Mouse (Mus musculus) lung, postnatal 0 days (tissue): ENCODE data around the gene Ly6g6c. TPM values are rescaled to one million over a fixed set of nuclear protein-coding genes. Genes with fewer than 3 reads are reported as not detected.

Source experiments
- ATAC-seq: fragments of 200-750 bp; cut with Nextera tagmentation; 2 replicates; pipeline ENCODE4 v1.8.0; 2017; ENCODE audit warnings: moderate library complexity
- DNase-seq: peaks from one replicate; pipeline ENCODE4 v3.0.0-alpha.2; 2016; ENCODE audit warnings: low spot score
- H3K27ac ChIP-seq: fragments of 300-500 bp; sonication (generic); 2 replicates; pipeline ENCODE4 v1.5.1; 2014; ENCODE audit warnings: antibody characterized with exemption, mild to moderate bottlenecking, low read length, mixed read lengths
- H3K27me3 ChIP-seq: fragments of 300-500 bp; sonication (generic); replicated peaks from 2 replicates; pipeline ENCODE4 v1.6.1; 2014; ENCODE audit warnings: low read length, mixed read lengths; ENCODE audit not compliant: insufficient read depth
- H3K36me3 ChIP-seq: fragments of 300-500 bp; sonication (generic); 2 replicates; pipeline ENCODE4 v1.6.1; 2014; ENCODE audit warnings: low read length, mixed read lengths; ENCODE audit not compliant: insufficient read depth
- H3K4me1 ChIP-seq: fragments of 300-500 bp; sonication (generic); 2 replicates; pipeline ENCODE4 v1.6.1; 2014; ENCODE audit warnings: antibody characterized with exemption, low read depth, low read length, mixed read lengths; ENCODE audit not compliant: insufficient read depth
- H3K4me2 ChIP-seq: fragments of 300-500 bp; sonication (generic); replicated peaks from 2 replicates; pipeline ENCODE4 v1.6.1; 2014; ENCODE audit warnings: low read depth, mild to moderate bottlenecking, low read length, moderate library complexity, mixed read lengths
- H3K4me3 ChIP-seq: fragments of 300-500 bp; sonication (generic); 2 replicates; pipeline ENCODE4 v1.5.1; 2014; ENCODE audit warnings: low read depth, low read length
- H3K9ac ChIP-seq: fragments of 300-500 bp; sonication (generic); replicated peaks from 2 replicates; pipeline ENCODE4 v1.6.1; 2014; ENCODE audit warnings: low read depth, mild to moderate bottlenecking
- H3K9me3 ChIP-seq: fragments of 300-500 bp; sonication (generic); 2 replicates; pipeline ENCODE4 v1.6.1; 2016; ENCODE audit warnings: low read length, mixed read lengths
- CTCF ChIP-seq: IDR thresholded peaks from 2 replicates; pipeline ENCODE4 v1.5.1; 2016; ENCODE audit warnings: antibody characterized with exemption, mild to moderate bottlenecking
- EP300 ChIP-seq: IDR thresholded peaks from 2 replicates; pipeline ENCODE4 v1.6.1; 2016; ENCODE audit warnings: antibody characterized with exemption, mild to moderate bottlenecking, control low read depth
- WGBS: fragments of 180-500 bp; shearing (Covaris S2); extraction: QIAGEN DNeasy Blood & Tissue Kit; methylation state at CpG from one replicate; pipeline ENCODE4 v1.1.7; 2014; 5-methylcytosine and 5-hydroxymethylcytosine counted together
- polyA plus RNA-seq: library from polyadenylated mRNA; unstranded; fragments of >200 nt; fragmentation: Nextera tagmentation; extraction: Ambion mirVana; gene quantifications from 2 replicates; pipeline ENCODE4 v1.2.1, GENCODE M21; 2015

Gene Ly6g6c
- polyA plus RNA-seq, 1 experiment from 2014 or later = 4.9 TPM

- 76% methylated on average over 11 of the region's 11 CpGs for WGBS
- no peak for TF ChIP-seq CTCF
- Histone ChIP-seq H3K4me2 (no peak overlapping the region), H3K4me1 (peaks cover 3% of the 10 kb centered on the region), H3K9ac (no peak overlapping the region), H3K36me3 (no peaks in the 10 kb centered on the region), H3K9me3 (no peaks in the 10 kb centered on the region), H3K27me3 (no peaks in the 10 kb centered on the region), H3K4me3 (no peak overlapping the region), H3K27ac (no peak overlapping the region)
- DNase-seq (no peak), ATAC-seq (no peak)
Measured at GRCm38 (mm10) chr17:35019894-35020293, 45.3 kb upstream of the Ly6g6c start.

GRCm38 (mm10) chr17:35020551-35020950 is 44.6 kb upstream of the Ly6g6c start:
- no peak for TF ChIP-seq CTCF
- TF ChIP-seq EP300 = no peak
- no peak overlapping the region for H3K9ac ChIP-seq
- DNase-seq (no peak), ATAC-seq (no peak)
- no peaks in the 10 kb centered on the region for H3K27me3 ChIP-seq
- H3K4me3 ChIP-seq = no peak overlapping the region
- H3K4me1 ChIP-seq = peaks cover 3% of the 10 kb centered on the region
- no peak overlapping the region for H3K4me2 ChIP-seq
- H3K36me3 ChIP-seq = no peaks in the 10 kb centered on the region
- H3K9me3 ChIP-seq = no peaks in the 10 kb centered on the region
- WGBS = 80% methylated on average over 8 of the region's 8 CpGs
- no peak overlapping the region for H3K27ac ChIP-seq

- Histone ChIP-seq H3K9ac (no peak overlapping the region), H3K4me2 (peak overlapping the region; percentile 36; the same call in 1 of the 2 replicates), H3K36me3 (no peaks in the 10 kb centered on the region), H3K27me3 (no peaks in the 10 kb centered on the region), H3K4me3 (no peak overlapping the region), H3K27ac (peak overlapping the region; percentile 71), H3K9me3 (no peaks in the 10 kb centered on the region), H3K4me1 (peaks cover 3% of the 10 kb centered on the region)
- TF ChIP-seq EP300 (no peak), CTCF (peak; percentile 99)
- peak; percentile 85 for DNase-seq
- peak; percentile 43 for ATAC-seq
- WGBS = 11% methylated on average over 17 of the region's 17 CpGs
Measured at GRCm38 (mm10) chr17:35021163-35021808, 43.9 kb upstream of the Ly6g6c start.

DNA sequence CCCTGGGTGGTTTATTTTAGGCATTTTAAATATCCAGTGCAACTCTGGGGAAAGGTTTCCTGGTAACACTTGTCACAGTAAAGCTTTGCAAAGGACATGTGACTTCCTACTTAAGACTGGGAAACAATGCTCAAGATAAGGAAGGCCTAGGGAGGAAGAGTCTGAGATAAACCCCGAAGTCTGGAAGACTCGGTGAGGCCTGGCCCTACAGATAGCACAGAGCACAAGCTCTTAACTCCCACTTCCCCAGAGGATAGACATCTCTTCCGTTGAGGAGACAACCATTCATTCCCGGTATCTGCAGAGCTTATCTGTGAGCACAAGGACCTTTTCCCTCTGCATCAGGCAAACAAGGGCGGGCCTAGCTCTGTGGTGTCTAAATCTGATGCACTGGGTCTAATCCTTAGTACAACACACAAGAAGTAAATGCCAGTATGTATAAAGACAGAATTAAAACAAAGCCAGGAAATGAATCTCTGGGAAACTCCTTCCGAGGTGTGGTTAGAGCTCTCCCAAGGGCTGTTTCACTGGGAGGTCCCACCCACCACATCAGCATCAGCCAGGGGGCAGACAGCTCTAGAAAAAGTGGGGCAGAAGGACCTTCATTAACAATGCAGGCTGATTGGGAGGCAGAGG is 43.2 kb upstream of the Ly6g6c start:
- peaks cover 3% of the 10 kb centered on the region; the same call in 1 of the 2 replicates for H3K4me1 ChIP-seq
- TF ChIP-seq EP300 (peak; percentile 92), CTCF (peak; percentile 46)
- H3K36me3 ChIP-seq = no peaks in the 10 kb centered on the region
- peak overlapping the region; percentile 71 for H3K27ac ChIP-seq
- no peaks in the 10 kb centered on the region for H3K27me3 ChIP-seq
- H3K4me3 ChIP-seq = no peak overlapping the region
- H3K9me3 ChIP-seq = no peaks in the 10 kb centered on the region
- DNase-seq (peak; percentile 68), ATAC-seq (peak; percentile 79)
- WGBS = 29% methylated on average over 6 of the region's 6 CpGs
- no peak overlapping the region for H3K4me2 ChIP-seq
- no peak overlapping the region for H3K9ac ChIP-seq

- H3K27me3 ChIP-seq = no peaks in the 10 kb centered on the region
- H3K4me2 ChIP-seq = no peak overlapping the region
- peaks cover 3% of the 10 kb centered on the region; the same call in 1 of the 2 replicates for H3K4me1 ChIP-seq
- H3K9me3 ChIP-seq = no peaks in the 10 kb centered on the region
- no peak for ATAC-seq
- TF ChIP-seq CTCF (no peak), EP300 (no peak)
- no peak overlapping the region for H3K4me3 ChIP-seq
- no peak overlapping the region for H3K9ac ChIP-seq
- WGBS = 85% methylated on average over 8 of the region's 8 CpGs
- H3K27ac ChIP-seq = peak overlapping the region; percentile 63
- DNase-seq = no peak
- no peaks in the 10 kb centered on the region for H3K36me3 ChIP-seq
Measured at GRCm38 (mm10) chr17:35022541-35023060, 42.6 kb upstream of the Ly6g6c start.

- Histone ChIP-seq H3K27me3 (no peaks in the 10 kb centered on the region), H3K9ac (no peak overlapping the region), H3K36me3 (no peaks in the 10 kb centered on the region), H3K27ac (no peak overlapping the region), H3K4me1 (peaks cover 3% of the 10 kb centered on the region; the same call in 1 of the 2 replicates), H3K4me2 (no peak overlapping the region), H3K4me3 (no peak overlapping the region), H3K9me3 (no peaks in the 10 kb centered on the region)
- WGBS = 87% methylated on average over 5 of the region's 5 CpGs
- TF ChIP-seq CTCF = 0 out of 2 replicates have a peak, but pooled peaks have one; percentile 9
- TF ChIP-seq EP300 = no peak
- ATAC-seq (no peak), DNase-seq (no peak)
Measured at GRCm38 (mm10) chr17:35023221-35023620, 42.0 kb upstream of the Ly6g6c start.
